Mouse (Mus musculus): ENCODE data around the gene Gng12. TPM values are rescaled to one million over a fixed set of nuclear protein-coding genes. Genes with fewer than 3 reads are reported as not detected.

The Gng12 gene
- polyA plus RNA-seq, 1 experiment: 73.9 TPM

- H3K36me3 ChIP-seq (ENCODE audit: control insufficient read depth, insufficient read depth, low read length): peaks cover 3% of the 10 kb centered on the region; the same call in 1 of the 2 replicates
- no peak overlapping the region for H3K4me3 ChIP-seq (ENCODE audit: low read depth, low read length)
- no peaks in the 10 kb centered on the region for H3K4me1 ChIP-seq (ENCODE audit: control insufficient read depth, insufficient read depth, insufficient read length, low read length)
- no peak overlapping the region for H3K27ac ChIP-seq (ENCODE audit: insufficient read depth, low read depth, low read length)
- no peaks in the 10 kb centered on the region for H3K27me3 ChIP-seq (ENCODE audit: control insufficient read depth, insufficient read depth, low read length)
- no peak for TF ChIP-seq CTCF (IDR thresholded peaks at IDR 0.05; ENCODE audit: extremely low read depth, insufficient read length, insufficient replicate concordance, low read depth, low read length)
- no peak for TF ChIP-seq POLR2A (IDR thresholded peaks at IDR 0.05; ENCODE audit: low read depth, low read length)
- 40% methylated on average over 7 of the region's 7 CpGs for WGBS
Observed at GRCm38 (mm10) chr6:66929694-66930093, 33.5 kb downstream of the Gng12 start.

- H3K27ac ChIP-seq (ENCODE audit: insufficient read depth, low read depth, low read length): no peak overlapping the region
- H3K4me3 ChIP-seq (ENCODE audit: low read depth, low read length): no peak overlapping the region
- no peaks in the 10 kb centered on the region for H3K27me3 ChIP-seq (ENCODE audit: control insufficient read depth, insufficient read depth, low read length)
- H3K36me3 ChIP-seq (ENCODE audit: control insufficient read depth, insufficient read depth, low read length): peaks cover 3% of the 10 kb centered on the region; the same call in 1 of the 2 replicates
- TF ChIP-seq POLR2A (IDR thresholded peaks at IDR 0.05; ENCODE audit: low read depth, low read length): no peak
- TF ChIP-seq CTCF (IDR thresholded peaks at IDR 0.05; ENCODE audit: extremely low read depth, insufficient read length, insufficient replicate concordance, low read depth, low read length): no peak
- WGBS: 82% methylated on average over 4 of the region's 4 CpGs
- no peaks in the 10 kb centered on the region for H3K4me1 ChIP-seq (ENCODE audit: control insufficient read depth, insufficient read depth, insufficient read length, low read length)
Observed at GRCm38 (mm10) chr6:66932206-66932819, 36.1 kb downstream of the Gng12 start.

- H3K36me3 ChIP-seq (ENCODE audit: control insufficient read depth, insufficient read depth, low read length): peaks cover 16% of the 10 kb centered on the region
- H3K4me1 ChIP-seq (ENCODE audit: control insufficient read depth, insufficient read depth, insufficient read length, low read length): peaks cover 5% of the 10 kb centered on the region
- H3K27me3 ChIP-seq (ENCODE audit: control insufficient read depth, insufficient read depth, low read length): no peaks in the 10 kb centered on the region
- H3K4me3 ChIP-seq (ENCODE audit: low read depth, low read length): no peak overlapping the region
- no peak overlapping the region for H3K27ac ChIP-seq (ENCODE audit: insufficient read depth, low read depth, low read length)
- 62% methylated on average over 7 of the region's 7 CpGs for WGBS
- no peak for TF ChIP-seq CTCF (IDR thresholded peaks at IDR 0.05; ENCODE audit: extremely low read depth, insufficient read length, insufficient replicate concordance, low read depth, low read length)
- TF ChIP-seq POLR2A (IDR thresholded peaks at IDR 0.05; ENCODE audit: low read depth, low read length): no peak
Observed at GRCm38 (mm10) chr6:66940656-66941235, 44.5 kb downstream of the Gng12 start.

- 76% methylated on average over 6 of the region's 6 CpGs for WGBS
Observed at GRCm38 (mm10) chr6:66941792-66942191, 45.6 kb downstream of the Gng12 start.

GRCm38 (mm10) chr6:66942826-66943225 lies 46.6 kb downstream of the Gng12 start:
- no peaks in the 10 kb centered on the region for H3K27me3 ChIP-seq (ENCODE audit: control insufficient read depth, insufficient read depth, low read length)
- H3K27ac ChIP-seq (ENCODE audit: insufficient read depth, low read depth, low read length): no peak overlapping the region
- H3K36me3 ChIP-seq (ENCODE audit: control insufficient read depth, insufficient read depth, low read length): peaks cover 16% of the 10 kb centered on the region
- 71% methylated on average over 4 of the region's 4 CpGs for WGBS
- TF ChIP-seq CTCF (IDR thresholded peaks at IDR 0.05; ENCODE audit: extremely low read depth, insufficient read length, insufficient replicate concordance, low read depth, low read length) (no peak), POLR2A (IDR thresholded peaks at IDR 0.05; ENCODE audit: low read depth, low read length) (no peak)
- H3K4me3 ChIP-seq (ENCODE audit: low read depth, low read length): no peak overlapping the region
- H3K4me1 ChIP-seq (ENCODE audit: control insufficient read depth, insufficient read depth, insufficient read length, low read length): peaks cover 5% of the 10 kb centered on the region

More at GRCm38 (mm10) chr6:66941792-66942191, 45.6 kb downstream of the Gng12 start:
- Histone ChIP-seq H3K27me3 (ENCODE audit: control insufficient read depth, insufficient read depth, low read length) (no peaks in the 10 kb centered on the region), H3K4me3 (ENCODE audit: low read depth, low read length) (no peak overlapping the region), H3K27ac (ENCODE audit: insufficient read depth, low read depth, low read length) (no peak overlapping the region), H3K4me1 (ENCODE audit: control insufficient read depth, insufficient read depth, insufficient read length, low read length) (peaks cover 5% of the 10 kb centered on the region), H3K36me3 (ENCODE audit: control insufficient read depth, insufficient read depth, low read length) (peaks cover 16% of the 10 kb centered on the region)
- no peak for TF ChIP-seq POLR2A (IDR thresholded peaks at IDR 0.05; ENCODE audit: low read depth, low read length)
- no peak for TF ChIP-seq CTCF (IDR thresholded peaks at IDR 0.05; ENCODE audit: extremely low read depth, insufficient read length, insufficient replicate concordance, low read depth, low read length)

- Histone ChIP-seq H3K4me1 (ENCODE audit: control insufficient read depth, insufficient read depth, insufficient read length, low read length) (peaks cover 11% of the 10 kb centered on the region), H3K4me3 (ENCODE audit: low read depth, low read length) (no peak overlapping the region), H3K27me3 (ENCODE audit: control insufficient read depth, insufficient read depth, low read length) (no peaks in the 10 kb centered on the region), H3K27ac (ENCODE audit: insufficient read depth, low read depth, low read length) (no peak overlapping the region; the same call in 1 of the 2 replicates), H3K36me3 (ENCODE audit: control insufficient read depth, insufficient read depth, low read length) (peaks cover 16% of the 10 kb centered on the region)
- TF ChIP-seq POLR2A (IDR thresholded peaks at IDR 0.05; ENCODE audit: low read depth, low read length): no peak
- no peak for TF ChIP-seq CTCF (IDR thresholded peaks at IDR 0.05; ENCODE audit: extremely low read depth, insufficient read length, insufficient replicate concordance, low read depth, low read length)
- WGBS: 78% methylated on average over 6 of the region's 6 CpGs
Observed at GRCm38 (mm10) chr6:66943367-66944189, 47.4 kb downstream of the Gng12 start.
